8 mouse cellular contexts compared by ENCODE assay signal in the genomic region with DNA sequence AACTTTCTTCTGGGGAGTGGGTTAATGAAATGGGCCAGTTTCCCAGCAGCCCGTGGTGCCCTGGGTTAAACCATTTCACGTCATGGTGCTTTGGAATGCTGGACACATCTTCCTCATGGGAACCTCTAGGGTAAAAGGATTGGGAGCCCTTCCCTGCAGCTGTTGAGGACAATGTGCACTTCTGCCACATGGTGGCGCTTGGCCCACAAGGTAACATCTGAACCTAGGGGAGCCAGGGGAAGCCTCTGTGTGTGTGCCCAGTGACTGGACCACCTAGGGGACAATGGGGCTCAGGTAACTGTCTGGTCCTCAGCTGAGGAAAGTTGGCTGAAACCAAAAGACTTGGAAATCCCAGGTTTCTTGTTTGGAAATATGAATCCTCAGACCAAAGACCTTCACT. TPM values are rescaled to one million over a fixed set of nuclear protein-coding genes. Genes with fewer than 3 reads are reported as not detected.
A peak's percentile ranks its signal among the peaks of the same experiment; 100 is the strongest.
DNase-seq lines count a peak whose midpoint lies in the region; ATAC-seq and TF ChIP-seq lines count a peak whose summit lies in the region.

No protein-coding gene starts in this region.

- H3K36me3 ChIP-seq in forebrain, embryonic 16.5 days (ENCODE audit: control insufficient read depth, insufficient read depth), result peaks cover 8% of the 10 kb centered on the region
- H3K36me3 ChIP-seq in hindbrain, embryonic 16.5 days (ENCODE audit: control insufficient read depth, insufficient read depth, low read length), result peaks cover 13% of the 10 kb centered on the region
- H3K36me3 ChIP-seq in limb, embryonic 11.5 days (ENCODE audit: control insufficient read depth, insufficient read depth, low read length), result no peaks in the 10 kb centered on the region
- peaks cover 21% of the 10 kb centered on the region for H3K36me3 ChIP-seq in midbrain, postnatal 0 days (ENCODE audit: insufficient read depth, low read length)

- H3K4me1 ChIP-seq in forebrain, embryonic 16.5 days (replicated peaks; ENCODE audit: control insufficient read depth, insufficient read depth, low read length), result no peaks in the 10 kb centered on the region
- H3K4me1 ChIP-seq in hindbrain, embryonic 16.5 days (ENCODE audit: control insufficient read depth, insufficient read depth, low read depth, low read length), result no peaks in the 10 kb centered on the region
- H3K4me1 ChIP-seq in limb, embryonic 11.5 days (ENCODE audit: control insufficient read depth, insufficient read depth, low read length), result no peaks in the 10 kb centered on the region
- H3K4me1 ChIP-seq in midbrain, postnatal 0 days (ENCODE audit: insufficient read depth, low read length), result no peaks in the 10 kb centered on the region

- no peak overlapping the region for H3K4me2 ChIP-seq in forebrain, embryonic 16.5 days (ENCODE audit: low read length)
- no peak overlapping the region for H3K4me2 ChIP-seq in hindbrain, embryonic 16.5 days (ENCODE audit: low read length)
- no peak overlapping the region for H3K4me2 ChIP-seq in limb, embryonic 11.5 days (ENCODE audit: low read depth, severe bottlenecking)
- H3K4me2 ChIP-seq in midbrain, postnatal 0 days (ENCODE audit: low read depth, low read length, poor library complexity, severe bottlenecking), result no peak overlapping the region

- H3K9ac ChIP-seq in forebrain, embryonic 16.5 days (replicated peaks; ENCODE audit: low read depth, low read length), result no peak overlapping the region
- H3K9ac ChIP-seq in hindbrain, embryonic 16.5 days (ENCODE audit: low read depth, low read length), result no peak overlapping the region
- no peak overlapping the region for H3K9ac ChIP-seq in limb, embryonic 11.5 days (ENCODE audit: low read length)
- no peak overlapping the region for H3K9ac ChIP-seq in midbrain, postnatal 0 days (replicated peaks; ENCODE audit: low read length, poor library complexity, severe bottlenecking)

- ATAC-seq in CD4-positive, CD25-positive, alpha-beta regulatory T cell, adult 4 months, result no peak
- ATAC-seq in forebrain, embryonic 16.5 days, result peak; percentile 51; the same call in 1 of the 2 replicates
- ATAC-seq in hindbrain, embryonic 16.5 days, result peak; percentile 71
- ATAC-seq in limb, embryonic 11.5 days (ENCODE audit: insufficient number of reproducible peaks, low FRiP score, low TSS enrichment, low read depth), result no peak
- ATAC-seq in midbrain, postnatal 0 days (ENCODE audit: low FRiP score), result no peak

- no peaks in the 10 kb centered on the region for H3K27me3 ChIP-seq in forebrain, embryonic 16.5 days (replicated peaks; ENCODE audit: control insufficient read depth, insufficient read depth, low read length)
- H3K27me3 ChIP-seq in hindbrain, embryonic 16.5 days (replicated peaks; ENCODE audit: control insufficient read depth, insufficient read depth, low read length), result no peaks in the 10 kb centered on the region
- H3K27me3 ChIP-seq in limb, embryonic 11.5 days (ENCODE audit: control insufficient read depth, insufficient read depth, low read length), result no peaks in the 10 kb centered on the region
- no peaks in the 10 kb centered on the region for H3K27me3 ChIP-seq in midbrain, postnatal 0 days (ENCODE audit: insufficient read depth, low read length)

- no peak overlapping the region for H3K4me3 ChIP-seq in forebrain, embryonic 16.5 days (replicated peaks; ENCODE audit: low read length)
- no peak overlapping the region for H3K4me3 ChIP-seq in hindbrain, embryonic 16.5 days (ENCODE audit: low read length)
- no peak overlapping the region for H3K4me3 ChIP-seq in limb, embryonic 11.5 days (ENCODE audit: low read depth, low read length)
- no peak overlapping the region for H3K4me3 ChIP-seq in midbrain, postnatal 0 days (ENCODE audit: low read depth, low read length)

- H3K9me3 ChIP-seq in forebrain, embryonic 16.5 days (ENCODE audit: control insufficient read depth, low read length), result no peaks in the 10 kb centered on the region
- no peaks in the 10 kb centered on the region for H3K9me3 ChIP-seq in hindbrain, embryonic 16.5 days (ENCODE audit: control insufficient read depth, low read length)
- H3K9me3 ChIP-seq in limb, embryonic 11.5 days (ENCODE audit: control insufficient read depth, low read length), result no peaks in the 10 kb centered on the region; the same call in 1 of the 2 replicates
- no peaks in the 10 kb centered on the region for H3K9me3 ChIP-seq in midbrain, postnatal 0 days (ENCODE audit: low read length)

- DNase-seq in CD4-positive, CD25-positive, alpha-beta regulatory T cell, adult 2 months (ENCODE audit: low read depth, low spot score), result peak; percentile 59
- DNase-seq in cerebellum, adult 11 months, result peak; percentile 67
- DNase-seq in limb, embryonic 11.5 days (ENCODE audit: low spot score), result peak; percentile 84
- DNase-seq in midbrain, postnatal 0 days (ENCODE audit: low spot score), result peak; percentile 77
- peak; percentile 21 to 63 for DNase-seq in spleen, postnatal 10 days (ENCODE audit: low spot score in 2 of 2)

- peak; percentile 86 for TF ChIP-seq CTCF in midbrain, postnatal 0 days (IDR thresholded peaks at IDR 0.05)

- 6% methylated on average over 3 of the region's 3 CpGs for WGBS in forebrain, embryonic 16.5 days
- WGBS in hindbrain, embryonic 16.5 days, result 4% methylated on average over 3 of the region's 3 CpGs
- 10% methylated on average over 3 of the region's 3 CpGs for WGBS in limb, embryonic 11.5 days
- 4% methylated on average over 3 of the region's 3 CpGs for WGBS in midbrain, postnatal 0 days

- no peak overlapping the region for H3K27ac ChIP-seq in forebrain, embryonic 16.5 days (ENCODE audit: low read length)
- no peak overlapping the region for H3K27ac ChIP-seq in hindbrain, embryonic 16.5 days (ENCODE audit: low read depth, low read length)
- H3K27ac ChIP-seq in limb, embryonic 11.5 days (replicated peaks; ENCODE audit: low read depth, low read length), result no peak overlapping the region
- no peak overlapping the region for H3K27ac ChIP-seq in midbrain, postnatal 0 days (ENCODE audit: low read depth, low read length)

RNA-seq across cellular contexts. Expression of gene 1700019N19Rik, which starts 12.1 kb away (rescaled TPM):
- polyA plus RNA-seq in CD4-positive, CD25-positive, alpha-beta regulatory T cell, adult 4 months (2017; shearing (Covaris generic)), result not detected
- polyA plus RNA-seq in forebrain, embryonic 16.5 days (2015; fragmentation: Nextera tagmentation; extraction: Ambion mirVana), result not detected in 2 replicates
- not detected in 2 replicates for polyA plus RNA-seq in hindbrain, embryonic 16.5 days (2015; fragmentation: Nextera tagmentation; extraction: Ambion mirVana)
- polyA plus RNA-seq in limb, embryonic 11.5 days (2014; fragmentation: Nextera tagmentation; extraction: Ambion mirVana), result not detected in 2 replicates
- total RNA-seq in midbrain, postnatal 0 days (2014; rRNA removed), result not detected in 2 replicates
- not detected in 2 replicates for polyA plus RNA-seq in midbrain, postnatal 0 days (2015; fragmentation: Nextera tagmentation; extraction: Ambion mirVana)

RNA-seq across cellular contexts. Expression of gene Pnliprp2, which starts 46.8 kb away (rescaled TPM):
- polyA plus RNA-seq in CD4-positive, CD25-positive, alpha-beta regulatory T cell, adult 4 months (2017; shearing (Covaris generic)), result not detected
- polyA plus RNA-seq in forebrain, embryonic 16.5 days (2015; fragmentation: Nextera tagmentation; extraction: Ambion mirVana), result 0.36 and 0.57 TPM in 2 replicates
- polyA plus RNA-seq in hindbrain, embryonic 16.5 days (2015; fragmentation: Nextera tagmentation; extraction: Ambion mirVana), result 0.10 and 0.13 TPM in 2 replicates
- polyA plus RNA-seq in limb, embryonic 11.5 days (2014; fragmentation: Nextera tagmentation; extraction: Ambion mirVana), result 0.12 TPM in 1 of 2 replicates, not detected in the other
- 0.27 TPM in 1 of 2 replicates, not detected in the other for total RNA-seq in midbrain, postnatal 0 days (2014; rRNA removed)
- not detected in 2 replicates for polyA plus RNA-seq in midbrain, postnatal 0 days (2015; fragmentation: Nextera tagmentation; extraction: Ambion mirVana)

Comparison
In these comparisons a context has a peak if more than half of its experiments do, and no peak if none do; other contexts are left out.
1. ATAC-seq: peak in forebrain, embryonic 16.5 days (single experiment) and hindbrain, embryonic 16.5 days (single experiment); none in CD4-positive, CD25-positive, alpha-beta regulatory T cell, adult 4 months (single experiment), limb, embryonic 11.5 days (single experiment) and midbrain, postnatal 0 days (single experiment).
2. Peak in every context shown above with its lines, with median percentiles within 50 percentile points of each other: DNase-seq.